Mouse (Mus musculus): ENCODE data around the gene Hsd11b2.

DNA sequence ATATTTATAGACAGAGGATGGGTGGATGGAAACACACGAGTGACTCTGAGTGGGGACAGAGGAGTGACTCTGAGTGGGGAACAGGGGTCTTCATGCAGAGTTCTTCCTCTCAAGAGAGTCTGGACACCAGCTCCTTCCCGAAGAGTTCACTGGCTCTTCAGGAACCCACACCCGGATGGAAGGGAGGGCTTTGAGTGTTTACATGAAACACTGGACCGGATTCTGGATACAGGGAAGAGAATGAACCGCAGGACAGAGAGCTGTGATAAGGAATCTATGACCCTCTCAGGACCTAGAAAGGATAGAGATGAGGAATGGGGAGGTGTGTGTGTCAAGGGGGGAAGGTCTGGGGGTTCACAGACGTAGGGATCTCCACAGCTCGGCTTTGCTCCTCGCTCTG lies 1.2 kb upstream of the Hsd11b2 start:
- TF ChIP-seq CTCF (IDR thresholded peaks at IDR 0.05; ENCODE audit: low read depth, low read length) (no peak), GATA1 (IDR thresholded peaks at IDR 0.05; ENCODE audit: borderline replicate concordance, low read length) (no peak), TAL1 (conservative IDR thresholded peaks at IDR 0.05; ENCODE audit: low read depth, low read length) (no peak), GATA2 (IDR thresholded peaks at IDR 0.05; ENCODE audit: borderline replicate concordance, low read depth, low read length) (no peak)

Data from G1E (cell line).